Mouse (Mus musculus) gastrocnemius, adult 2 months (tissue): ENCODE results near the gene Zfp764. TPM values are rescaled to one million over a fixed set of nuclear protein-coding genes. Genes with fewer than 3 reads are reported as not detected.
"Not testable (repeated sequence)": the region's sequence is repeated elsewhere in the genome, so short reads cannot be mapped to it uniquely, and the experiment has no call there.

Experiments
- DNase-seq: peaks from one replicate; pipeline ENCODE4 v3.0.0; 2022
- H3K27ac ChIP-seq: fragments of 200-600 bp; 2 replicates; pipeline ENCODE4 v1.8.1; 2022; ENCODE audit warnings: mild to moderate bottlenecking
- H3K4me3 ChIP-seq: fragments of 200-600 bp; 2 replicates; pipeline ENCODE4 v1.8.1; 2022; ENCODE audit warnings: mild to moderate bottlenecking, moderate library complexity
- CTCF ChIP-seq: fragments of 200-600 bp; IDR thresholded peaks from 2 replicates; pipeline ENCODE4 v1.8.1; 2022; ENCODE audit warnings: antibody characterized with exemption, mild to moderate bottlenecking, moderate library complexity
- intact Hi-C: fragments of 180-260 bp; cut with DNase I; formaldehyde crosslinking; loops from one replicate; pipeline ENCODE4 v1.15.1; 2025
- total RNA-seq, 2 experiments: library from RNA; stranded (reverse); gene quantifications; 2 replicates each; pipeline ENCODE4 v1.2.3; 2021

Gene Zfp764
- total RNA-seq, 2 experiments from 2014 or later = 1.7 to 2.5 TPM

DNA sequence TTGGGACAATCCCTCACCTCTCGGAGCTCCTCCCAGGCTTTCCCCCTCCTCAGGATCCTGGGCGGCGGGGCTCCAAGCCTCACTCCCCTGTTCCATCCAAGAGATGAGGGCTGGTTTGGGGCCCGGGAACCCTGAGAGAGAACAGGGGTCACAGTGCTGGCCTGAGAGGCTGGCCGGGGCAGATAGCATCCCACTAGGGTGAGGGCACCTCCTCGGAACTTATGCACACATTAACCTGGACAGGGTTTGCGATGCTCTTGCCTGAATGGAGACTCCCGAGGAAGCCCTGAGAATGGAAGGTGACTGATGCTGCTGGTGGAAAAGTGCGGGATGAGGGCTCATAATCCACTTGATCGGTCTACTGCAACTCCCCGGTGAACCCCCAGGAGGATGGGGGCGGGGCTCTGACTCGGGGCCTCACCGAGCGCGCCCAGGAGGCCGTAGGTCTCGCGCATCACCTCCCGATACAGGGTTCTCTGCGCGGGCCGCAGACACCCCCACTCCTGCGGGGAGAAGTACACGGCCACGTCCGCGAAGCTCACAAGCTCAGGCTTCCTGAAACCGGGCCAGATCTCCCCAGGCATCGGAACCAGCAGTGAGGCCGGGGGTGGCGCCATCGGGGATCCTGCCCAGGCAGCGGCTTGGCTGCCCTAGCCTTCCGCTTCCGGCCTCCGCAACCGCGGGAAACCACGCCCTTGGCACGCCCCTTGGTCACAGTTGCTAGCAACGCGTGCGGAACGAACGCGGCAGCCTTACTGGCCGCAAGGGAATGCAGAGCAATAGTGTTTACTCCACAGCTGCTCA is 15.0 kb upstream of the Zfp764 start, which contains the start of gene Zfp688:
TSS of gene Zfp688 (minus strand) at position 681 of the 804 bp plus-strand sequence.
- Histone ChIP-seq H3K4me3 (peak within 1 kb of the TSS; percentile 88), H3K27ac (peak within 1 kb of the TSS; percentile 90)
- peak; percentile 97 for DNase-seq
- TF ChIP-seq CTCF = peak; percentile 14
- intact Hi-C loops = no loop called here

DNA sequence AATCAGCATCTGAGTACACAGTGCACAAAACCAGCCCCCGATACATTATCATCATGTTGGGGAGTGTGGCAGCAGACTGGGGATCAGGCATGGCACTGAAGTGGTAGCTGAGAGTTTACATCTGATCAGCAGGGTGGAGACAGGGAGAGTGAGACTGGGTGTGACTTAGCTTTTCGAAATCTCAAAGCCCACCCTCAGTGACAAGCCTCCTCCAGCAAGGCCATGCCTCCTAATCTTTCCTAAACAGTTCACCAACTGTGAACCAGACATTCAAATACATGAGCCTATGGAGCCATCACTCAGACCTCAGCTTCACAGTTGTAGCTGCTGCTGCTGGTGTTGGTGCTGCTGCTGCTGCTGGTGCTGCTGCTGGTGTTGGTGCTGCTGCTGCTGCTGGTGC is 4.8 kb upstream of the Zfp764 start:
- no peak for DNase-seq
- intact Hi-C loops = loop anchor here (5.0 kb wide), 1 partner anchor 56 kb away; no protein-coding TSS in a partner anchor
- H3K27ac ChIP-seq = no peak overlapping the region
- TF ChIP-seq CTCF = no peak
- H3K4me3 ChIP-seq = no peak overlapping the region

DNA sequence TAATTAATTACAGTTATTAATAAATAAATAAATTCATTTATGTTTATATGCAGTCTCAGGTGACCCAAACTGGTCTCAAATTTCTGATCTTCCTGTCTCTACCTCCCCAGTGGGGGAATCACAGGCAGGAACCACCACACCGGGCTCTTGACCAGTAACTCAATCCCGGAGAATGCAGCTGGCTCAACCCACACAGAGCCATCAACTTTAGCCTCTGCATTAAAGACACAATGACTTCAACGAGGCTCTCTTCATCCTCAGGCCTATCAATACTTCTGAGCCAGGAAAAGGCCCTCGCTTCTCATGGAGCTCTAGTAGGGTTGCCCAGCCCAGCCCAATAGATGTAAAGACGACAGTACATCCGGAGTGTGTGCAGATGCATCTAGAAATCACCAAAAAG is 2.5 kb downstream of the Zfp764 start:
- H3K27ac ChIP-seq, DNase-seq, H3K4me3 ChIP-seq, intact Hi-C loops: not testable (repeated sequence)

DNA sequence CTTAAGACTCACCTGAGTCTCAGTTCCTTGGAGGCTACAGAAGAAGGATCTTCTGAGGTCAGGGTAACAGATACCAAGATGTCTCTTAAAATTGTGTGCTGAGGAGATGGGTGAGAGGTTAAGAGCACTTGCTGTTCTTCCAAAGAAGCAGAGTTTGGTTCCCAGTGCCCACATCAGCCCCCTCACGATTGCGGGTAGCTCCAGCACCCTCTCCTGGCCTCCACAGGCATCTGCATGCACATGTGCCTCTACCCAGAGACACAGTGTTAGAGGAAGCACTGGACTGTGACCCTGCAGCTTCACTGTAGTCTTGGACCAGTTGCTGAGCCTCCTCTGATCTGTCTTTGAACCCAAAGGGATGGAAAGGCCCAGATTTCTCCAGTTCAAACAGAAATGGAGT is 3.6 kb downstream of the Zfp764 start:
- peak; percentile 17; the same call in 1 of the 2 replicates for TF ChIP-seq CTCF
- intact Hi-C loops = no loop called here
- Histone ChIP-seq H3K4me3 (no peak overlapping the region), H3K27ac (no peak overlapping the region)
- DNase-seq = no peak

DNA sequence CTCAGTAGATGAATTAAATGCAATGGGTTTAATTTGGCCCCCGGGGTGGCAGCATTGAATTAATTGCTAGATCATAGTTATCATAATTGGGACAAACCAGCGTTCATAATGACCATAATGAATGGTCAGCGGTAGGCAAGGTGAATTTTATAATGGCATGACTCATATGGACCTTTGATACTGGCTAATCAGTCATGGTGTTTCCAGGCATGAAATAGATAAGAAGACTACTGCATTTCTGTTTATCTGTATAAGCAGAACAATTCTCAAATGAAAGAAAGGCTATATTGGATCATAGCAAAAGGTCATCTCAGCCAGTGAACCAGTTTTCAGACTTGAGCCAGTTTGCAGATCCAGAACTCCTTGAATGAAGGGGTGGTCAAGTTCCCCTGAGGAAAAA is 6.3 kb downstream of the Zfp764 start:
- DNase-seq = no peak
- TF ChIP-seq CTCF = no peak
- Histone ChIP-seq H3K4me3 (no peak overlapping the region), H3K27ac (no peak overlapping the region)
- intact Hi-C loops = no loop called here

DNA sequence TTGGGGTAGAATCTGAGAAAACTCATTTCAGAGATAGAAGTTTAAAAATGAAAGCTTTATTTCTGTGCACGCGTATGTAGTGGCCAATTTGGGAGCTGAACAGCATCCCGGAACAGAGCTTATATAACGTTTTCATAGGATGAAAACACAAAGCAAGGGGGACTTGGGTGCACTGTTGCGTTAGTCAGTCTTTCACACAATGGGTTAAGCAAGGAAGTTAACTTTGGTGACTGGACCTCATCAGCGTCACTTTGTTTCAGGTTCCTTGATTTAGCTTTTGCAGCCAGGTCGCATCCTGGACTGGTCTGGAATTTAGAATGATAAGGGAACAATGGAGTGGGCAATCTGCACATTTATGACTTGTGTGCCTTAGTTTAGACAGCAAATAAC is 12.7 kb downstream of the Zfp764 start:
- Histone ChIP-seq H3K27ac (peak overlapping the region; percentile 93), H3K4me3 (peak overlapping the region; percentile 87)
- no peak for DNase-seq
- intact Hi-C loops = loop anchor here (2.0 kb wide), 1 partner anchor 29 kb away; no protein-coding TSS in a partner anchor
- TF ChIP-seq CTCF = no peak

DNA sequence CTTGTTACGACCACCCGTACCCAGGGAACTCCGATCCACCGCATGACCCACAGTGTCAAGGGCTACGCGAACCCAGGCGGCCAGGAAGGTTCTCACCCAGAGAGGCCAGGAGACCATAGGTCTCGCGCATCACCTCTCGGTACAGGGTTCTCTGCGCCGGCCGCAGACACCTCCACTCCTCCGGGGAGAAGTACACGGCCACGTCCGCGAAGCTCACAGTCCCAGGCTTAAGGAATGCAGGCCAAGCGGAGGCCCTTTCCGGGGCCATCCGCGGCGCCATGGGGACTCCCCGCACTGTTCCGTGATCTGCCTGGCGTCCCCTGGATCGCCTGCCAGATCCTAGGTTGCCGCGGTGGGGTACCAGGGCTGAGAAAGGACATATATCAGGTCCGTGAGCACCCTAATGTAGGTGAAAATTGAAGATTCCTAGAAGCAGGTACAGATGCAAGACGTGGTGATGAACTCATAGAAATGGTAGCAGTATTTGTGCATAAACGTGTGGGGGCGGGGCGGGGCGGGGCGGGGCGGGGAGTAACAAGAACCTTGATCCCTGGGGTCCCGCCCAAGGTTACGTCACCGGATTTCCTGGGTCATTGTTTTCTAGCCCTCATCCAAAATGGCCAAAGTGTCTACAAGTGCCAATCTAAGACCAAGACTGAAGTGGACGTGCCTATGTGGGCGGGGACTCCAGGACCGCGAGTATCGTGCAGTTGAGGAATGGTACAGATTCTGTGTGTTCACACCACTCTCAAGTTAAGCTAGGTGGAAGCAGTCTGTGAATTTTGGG is 13.3 kb downstream of the Zfp764 start, which contains the start of gene E430018J23Rik:
TSS of gene E430018J23Rik (minus strand) at position 473 of the 787 bp plus-strand sequence.
- intact Hi-C loops = no loop called here
- DNase-seq = peak; percentile 96
- H3K27ac ChIP-seq = peak within 1 kb of the TSS; percentile 93

DNA sequence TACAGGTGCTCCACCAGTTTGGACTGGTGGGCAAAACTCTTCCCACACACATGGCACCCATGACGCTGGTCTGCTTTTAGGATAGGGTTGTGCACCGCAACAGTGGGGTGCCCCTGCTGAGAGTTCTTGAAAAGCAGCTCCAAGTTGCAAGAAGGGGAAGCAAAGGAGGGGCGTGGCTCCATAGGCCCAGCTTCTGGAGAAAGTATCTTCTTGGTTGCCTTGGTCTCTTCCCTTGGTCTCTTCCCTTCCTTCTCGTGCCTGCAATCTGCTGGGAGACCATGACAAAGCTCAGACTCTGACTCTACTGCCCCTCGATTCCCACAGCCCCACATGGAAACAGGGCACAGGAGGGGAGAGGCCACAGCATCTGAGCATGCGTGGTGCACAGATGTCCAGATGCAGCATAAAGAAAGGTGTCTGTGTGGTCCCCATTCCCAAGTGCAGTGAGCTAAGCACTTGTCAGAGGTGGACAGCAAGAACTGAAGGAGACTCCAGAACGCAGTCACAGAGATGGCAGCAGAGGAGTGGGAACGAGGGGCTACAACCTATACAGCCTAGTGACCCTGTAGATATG is 14.3 kb downstream of the Zfp764 start:
- no peak for DNase-seq
- H3K27ac ChIP-seq = peak overlapping the region; percentile 93; the same call in 1 of the 2 replicates
- peak overlapping the region; percentile 87 for H3K4me3 ChIP-seq
- intact Hi-C loops = no loop called here
- TF ChIP-seq CTCF = no peak

More for the DNA sequence above, 13.3 kb downstream of the Zfp764 start, which contains the start of gene E430018J23Rik:
- TF ChIP-seq CTCF = no peak
- H3K4me3 ChIP-seq = peak within 1 kb of the TSS; percentile 87

DNA sequence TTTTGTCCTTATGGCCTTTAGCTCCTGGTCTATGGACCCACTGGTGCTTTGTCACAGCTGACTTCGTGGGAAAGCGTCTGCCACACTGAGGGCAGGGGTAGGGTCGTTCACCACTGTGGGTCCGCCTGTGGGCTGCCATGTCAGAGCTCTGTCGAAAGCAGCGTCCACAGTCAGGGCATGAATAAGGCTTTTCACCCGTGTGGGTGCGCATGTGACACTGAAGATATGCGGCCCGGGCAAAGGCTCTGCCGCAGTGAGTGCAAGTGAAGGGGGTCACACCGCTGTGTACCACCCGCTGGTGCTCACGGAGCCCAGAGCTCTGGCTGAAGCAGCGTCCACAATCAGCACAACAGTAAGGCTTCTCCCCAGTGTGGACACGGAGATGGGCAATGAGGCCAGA is 15.1 kb downstream of the Zfp764 start:
- TF ChIP-seq CTCF = no peak
- intact Hi-C loops = no loop called here
- DNase-seq = no peak
- Histone ChIP-seq H3K4me3 (no peak overlapping the region), H3K27ac (no peak overlapping the region)

DNA sequence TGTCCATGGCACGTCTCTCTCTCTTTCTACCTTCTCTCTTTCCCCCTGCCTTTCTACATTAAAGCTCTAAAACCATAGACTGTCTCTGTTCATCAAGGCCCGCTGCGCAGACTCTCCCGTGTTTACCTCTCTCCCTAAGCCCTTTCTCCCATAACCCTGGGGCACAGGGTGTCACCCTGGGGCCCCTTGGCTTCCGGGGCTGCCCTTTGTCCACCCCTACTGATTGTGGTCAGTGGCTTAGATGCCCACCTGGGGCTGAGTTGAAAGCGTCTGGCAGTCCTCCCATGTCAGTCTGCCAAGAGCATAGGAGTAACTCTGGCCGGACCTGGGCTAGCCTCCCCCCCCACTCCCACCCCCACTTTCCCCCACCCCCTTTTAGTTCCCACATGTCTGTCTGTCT is 16.3 kb downstream of the Zfp764 start:
- Histone ChIP-seq H3K4me3 (no peak overlapping the region), H3K27ac (no peak overlapping the region)
- intact Hi-C loops = no loop called here
- TF ChIP-seq CTCF = no peak
- DNase-seq = no peak

DNA sequence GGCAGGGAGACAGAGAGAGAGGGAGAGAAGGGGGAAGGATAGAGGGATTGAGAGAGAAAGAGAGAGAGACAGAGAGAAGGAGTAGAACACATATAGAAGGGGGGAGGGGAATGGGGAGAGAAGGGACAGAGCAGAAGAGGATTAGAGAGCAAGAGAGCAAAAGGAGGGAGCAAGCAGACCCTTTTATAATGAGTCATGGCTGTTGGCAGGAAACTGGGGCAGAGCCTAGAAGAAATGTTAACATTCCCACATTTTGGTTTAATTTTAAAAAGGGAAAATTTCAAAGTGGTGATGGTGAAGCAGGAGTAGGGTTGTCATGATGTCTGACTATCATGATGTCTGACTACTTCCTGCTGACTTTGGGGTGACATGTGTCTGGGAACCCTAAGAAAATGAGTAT is 18.4 kb downstream of the Zfp764 start:
- not testable (repeated sequence) for H3K27ac ChIP-seq, DNase-seq

DNA sequence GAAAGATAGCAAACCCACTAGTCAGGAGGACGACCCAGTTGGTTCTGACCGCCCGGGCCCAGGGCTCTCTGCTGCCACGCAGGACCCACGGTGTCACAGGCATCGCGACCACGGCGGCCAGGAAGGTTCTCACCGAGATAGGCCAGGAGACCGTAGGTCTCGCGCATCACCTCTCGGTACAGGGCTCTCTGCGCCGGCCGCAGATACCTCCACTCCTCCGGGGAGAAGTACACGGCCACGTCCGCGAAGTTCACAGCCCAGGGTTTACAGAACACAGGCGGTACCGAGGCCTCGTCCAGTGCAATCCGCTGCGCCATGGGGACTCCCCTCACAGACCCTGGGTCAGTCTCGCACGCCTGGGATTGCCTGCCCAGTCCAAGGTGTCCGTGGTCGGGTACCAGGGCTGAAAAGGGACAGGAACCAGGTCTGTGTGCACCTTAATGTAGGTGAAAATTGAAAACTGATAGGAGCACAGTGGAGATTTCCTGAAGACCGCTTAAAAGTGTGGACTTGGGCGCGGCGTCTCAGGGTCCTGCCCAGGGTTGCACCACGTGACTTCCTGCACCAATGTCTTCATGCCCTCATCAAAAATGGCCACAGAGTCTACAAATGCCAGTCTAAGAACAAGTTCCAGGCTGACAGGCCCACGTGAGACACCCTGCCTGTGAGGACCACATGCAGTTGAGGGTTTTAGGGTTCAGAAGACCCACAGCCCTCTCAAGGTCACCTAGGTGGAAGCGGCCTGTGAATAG is 19.8 kb downstream of the Zfp764 start, which contains the start of gene 9130019O22Rik:
TSS of gene 9130019O22Rik (minus strand) at position 526 of the 752 bp plus-strand sequence.
- H3K4me3 ChIP-seq = peak within 1 kb of the TSS; percentile 88
- TF ChIP-seq CTCF = no peak
- intact Hi-C loops = no loop called here
- peak within 1 kb of the TSS; percentile 91 for H3K27ac ChIP-seq
- DNase-seq = peak; percentile 91

More for the DNA sequence above, 18.4 kb downstream of the Zfp764 start:
- H3K4me3 ChIP-seq, intact Hi-C loops: not testable (repeated sequence)

DNA sequence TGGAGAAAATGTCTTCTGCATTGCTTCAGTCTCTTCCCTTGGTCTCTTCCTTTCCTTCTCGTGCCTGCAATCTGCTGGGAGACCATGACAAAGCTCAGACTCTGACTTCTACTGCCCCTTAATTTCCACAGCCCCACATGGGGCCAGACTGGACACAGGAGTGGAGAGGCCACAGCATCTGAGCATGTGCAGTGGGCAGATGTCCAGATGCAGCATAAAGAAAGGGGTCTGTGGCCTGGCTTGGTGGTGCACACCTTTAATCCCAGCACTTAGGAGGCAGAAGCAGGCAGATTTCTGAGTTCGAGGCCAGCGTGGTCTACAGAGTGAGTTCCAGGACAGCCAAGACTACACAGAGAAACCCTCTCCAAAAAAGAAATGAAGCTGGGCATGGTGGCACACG is 21.1 kb downstream of the Zfp764 start:
- H3K4me3 ChIP-seq, DNase-seq, intact Hi-C loops, H3K27ac ChIP-seq: not testable (repeated sequence)
